Mouse (Mus musculus) cerebellum, postnatal 14 days (tissue): ENCODE measurements at regions not wholly inside any gene's neighbourhood (a gene's known extent, or its start where the extent isn't known, plus 50 kb on each side); places are given as distances from the start of the nearest gene placed in this dataset.

Experiments used
- DNase-seq, 2 experiments: peaks; one replicate each; pipeline ENCODE4 v3.0.0; 2021; ENCODE audit warnings: mixed read lengths in 2 of 2

GRCm38 (mm10) chr14:114875101-114875500 is 216.9 kb upstream of the Gpc5 start:
- no peak for DNase-seq

GRCm38 (mm10) chr14:114876427-114876826 is 215.6 kb upstream of the Gpc5 start:
- DNase-seq: no peak

- no peak for DNase-seq
Measured at GRCm38 (mm10) chr14:114877477-114877876, 214.5 kb upstream of the Gpc5 start.

- DNase-seq: peak; percentile 11 to 16
Measured at GRCm38 (mm10) chr14:114880291-114880690, 211.7 kb upstream of the Gpc5 start.

- peak; percentile 26 to 34 for DNase-seq
Measured at GRCm38 (mm10) chr14:114904109-114904508, 187.9 kb upstream of the Gpc5 start.

GRCm38 (mm10) chr14:114912271-114912670 is 179.7 kb upstream of the Gpc5 start:
- no peak for DNase-seq

GRCm38 (mm10) chr14:114913238-114913637 is 178.8 kb upstream of the Gpc5 start:
- DNase-seq: peak; percentile 37 to 53

DNA sequence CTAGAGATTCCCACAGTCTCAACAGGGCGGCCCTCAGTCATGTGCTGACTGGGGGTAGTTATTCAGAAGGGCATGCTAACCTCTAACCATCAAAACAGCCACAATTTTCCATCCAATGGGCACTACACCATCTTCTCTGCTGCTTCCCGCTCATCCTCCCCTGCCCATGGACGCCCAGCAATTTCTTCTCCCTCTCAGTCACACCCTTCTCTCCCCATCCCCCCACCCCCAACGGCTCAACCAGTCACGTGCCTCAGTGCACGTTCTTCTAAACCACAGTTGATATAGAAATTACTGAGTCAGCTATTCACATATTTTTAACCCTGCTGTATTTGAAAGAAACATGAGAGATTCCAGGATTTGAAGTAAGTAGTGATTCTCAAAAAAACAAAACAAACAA is 146.3 kb upstream of the Gpc5 start:
- no peak for DNase-seq

GRCm38 (mm10) chr14:114946321-114946720 is 145.7 kb upstream of the Gpc5 start:
- DNase-seq: no peak

DNA sequence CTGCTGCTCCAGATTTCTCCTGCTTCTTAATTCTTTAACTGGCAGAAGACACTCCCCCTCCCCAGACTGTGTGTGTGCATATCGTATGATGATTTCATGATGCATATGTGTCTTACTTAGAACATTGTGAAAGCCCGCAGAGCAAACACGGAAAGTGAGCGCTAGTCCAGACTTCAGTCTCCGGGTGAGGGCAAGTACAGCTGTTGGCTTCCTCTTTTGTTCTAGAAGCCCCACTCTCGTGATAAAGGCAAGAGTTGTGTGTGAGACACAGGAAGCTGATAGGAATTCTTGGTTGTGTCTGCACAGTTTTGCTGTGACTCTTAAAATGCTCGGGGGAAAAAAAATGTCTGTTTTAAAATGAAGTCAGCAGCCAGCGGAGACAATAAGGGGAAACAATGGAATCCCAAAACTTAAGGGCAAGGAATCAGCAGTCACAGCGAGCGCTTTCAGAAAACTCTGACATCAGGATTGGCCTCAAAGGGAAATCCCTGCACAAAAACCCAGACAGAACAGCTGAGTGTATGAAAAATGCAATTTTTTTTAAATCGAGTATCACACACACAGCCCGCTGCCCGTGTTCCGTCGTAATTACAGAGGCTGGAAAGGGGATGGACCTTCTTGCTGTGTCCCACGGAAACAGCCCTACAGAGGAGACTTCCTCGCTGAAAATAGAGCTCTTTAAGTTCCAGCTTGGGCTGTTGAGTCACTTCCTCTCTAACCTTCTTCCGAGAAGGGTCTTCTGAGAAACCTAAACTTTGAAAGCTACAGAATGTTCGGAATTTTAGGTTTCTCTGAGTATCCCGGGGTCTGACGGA is 143.5 kb upstream of the Gpc5 start:
- DNase-seq: no peak

DNA sequence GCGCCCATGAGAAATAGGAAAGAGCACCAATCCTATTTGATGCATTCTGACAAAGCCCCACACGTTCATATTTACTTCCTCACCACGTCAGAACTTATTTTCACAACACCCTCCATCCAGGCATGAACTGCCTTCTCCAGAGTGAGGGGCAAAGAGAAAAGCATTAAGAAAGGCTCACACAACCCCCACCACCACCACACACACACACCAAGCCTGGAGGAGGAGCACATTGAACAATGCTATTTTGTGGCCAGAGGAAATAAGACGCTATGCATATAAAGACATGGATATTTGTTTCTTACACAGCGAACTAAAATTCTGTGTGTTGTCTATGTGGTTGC is 142.9 kb upstream of the Gpc5 start:
- DNase-seq: no peak

- DNase-seq: no peak
Measured at GRCm38 (mm10) chr14:114952280-114952679, 139.7 kb upstream of the Gpc5 start.

GRCm38 (mm10) chr14:114953070-114953665 is 138.8 kb upstream of the Gpc5 start:
- DNase-seq: no peak

GRCm38 (mm10) chr14:114954287-114954686 is 137.7 kb upstream of the Gpc5 start:
- no peak for DNase-seq

GRCm38 (mm10) chr14:114955572-114955971 is 136.4 kb upstream of the Gpc5 start:
- DNase-seq: no peak

GRCm38 (mm10) chr14:114960273-114960672 is 131.7 kb upstream of the Gpc5 start:
- DNase-seq: no peak

DNA sequence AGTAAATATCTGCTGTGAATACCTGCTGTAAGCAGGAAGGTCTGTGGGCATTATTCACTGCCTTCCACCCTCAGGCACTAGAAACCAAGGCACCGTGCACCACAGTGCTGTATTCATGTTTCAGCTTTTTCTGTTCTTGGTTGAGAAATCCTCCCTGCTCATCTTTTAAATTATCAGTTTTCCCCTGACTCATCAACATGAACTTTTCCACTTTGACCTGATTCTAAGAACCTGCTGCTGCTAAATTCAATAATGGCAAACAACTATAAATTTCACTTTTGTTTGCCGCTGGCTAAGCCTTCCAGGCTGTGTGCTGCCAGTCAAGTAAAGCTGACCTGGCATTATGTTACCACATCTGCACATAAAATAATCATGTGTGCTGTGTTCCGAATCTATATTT is 126.1 kb upstream of the Gpc5 start:
- no peak for DNase-seq

- DNase-seq: no peak
Measured at GRCm38 (mm10) chr14:114969020-114969419, 123.0 kb upstream of the Gpc5 start.

DNA sequence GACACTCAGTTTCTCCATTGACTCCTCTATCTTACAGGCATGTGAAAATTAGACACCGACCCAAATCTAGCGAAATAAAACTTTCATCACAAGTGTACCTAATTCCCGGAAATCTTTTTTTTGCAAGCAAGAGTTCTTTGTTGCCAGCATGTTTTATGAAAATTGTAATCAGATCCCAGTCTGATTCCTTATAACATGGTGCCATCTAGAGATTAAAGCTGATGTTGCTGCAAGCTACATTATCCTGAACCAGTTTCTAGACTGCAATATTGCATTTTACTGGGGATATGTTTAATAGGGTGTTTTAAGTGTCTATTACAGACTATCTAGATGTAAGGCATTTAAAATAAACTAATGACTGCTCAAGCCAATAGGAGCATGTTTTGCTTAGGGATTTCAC is 110.9 kb upstream of the Gpc5 start:
- DNase-seq: no peak

- no peak for DNase-seq
Measured at GRCm38 (mm10) chr14:115003223-115003622, 88.8 kb upstream of the Gpc5 start.

DNA sequence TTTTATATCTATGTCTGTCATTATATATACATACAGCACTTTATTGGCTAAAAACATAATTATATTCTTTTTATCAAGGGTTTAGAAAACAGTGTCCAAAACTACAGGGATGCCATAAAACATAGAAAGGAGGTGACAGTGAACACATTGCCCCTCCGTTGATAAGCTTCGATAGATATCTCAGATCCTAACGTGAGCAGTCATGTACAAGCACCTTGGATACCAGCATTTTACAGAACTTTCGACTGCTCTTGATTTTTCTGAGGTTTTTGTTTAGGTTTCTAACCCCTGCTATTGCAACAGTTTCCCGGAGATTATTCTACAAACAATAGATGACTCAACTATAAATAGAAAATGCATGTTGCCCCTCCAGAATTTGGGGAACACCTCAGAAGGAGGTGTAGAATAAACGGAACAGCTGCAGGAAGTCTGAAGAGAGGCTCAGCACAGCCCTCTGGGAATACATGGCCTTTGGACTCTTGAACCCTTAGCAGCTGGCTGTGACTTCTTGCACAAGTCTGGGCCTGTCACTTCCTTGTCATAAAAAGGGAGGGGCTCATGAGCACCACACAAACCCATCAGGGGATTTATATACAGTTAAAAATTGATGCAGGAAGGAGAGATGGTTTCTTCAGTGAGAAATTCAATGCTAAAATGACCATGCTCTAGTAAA is 87.1 kb upstream of the Gpc5 start:
- no peak for DNase-seq

DNA sequence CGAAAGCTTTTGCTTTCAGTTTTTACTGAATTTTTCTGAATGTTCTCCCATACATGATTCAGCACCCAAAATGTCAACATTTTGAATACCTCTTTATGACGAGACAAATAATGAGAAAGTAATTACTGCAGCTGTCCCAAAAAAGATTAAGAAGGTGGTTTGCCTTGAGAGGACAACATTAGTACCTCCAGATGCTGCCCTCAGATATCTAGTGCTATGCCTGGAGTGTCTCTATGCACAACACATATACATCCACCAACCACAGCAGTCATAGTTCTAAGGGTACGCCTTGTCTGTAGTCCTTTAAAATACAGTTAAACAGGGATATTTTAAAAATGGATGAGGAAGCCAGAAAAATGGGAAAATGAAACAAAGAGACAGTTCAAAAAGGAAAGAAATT is 81.1 kb upstream of the Gpc5 start:
- no peak for DNase-seq

DNA sequence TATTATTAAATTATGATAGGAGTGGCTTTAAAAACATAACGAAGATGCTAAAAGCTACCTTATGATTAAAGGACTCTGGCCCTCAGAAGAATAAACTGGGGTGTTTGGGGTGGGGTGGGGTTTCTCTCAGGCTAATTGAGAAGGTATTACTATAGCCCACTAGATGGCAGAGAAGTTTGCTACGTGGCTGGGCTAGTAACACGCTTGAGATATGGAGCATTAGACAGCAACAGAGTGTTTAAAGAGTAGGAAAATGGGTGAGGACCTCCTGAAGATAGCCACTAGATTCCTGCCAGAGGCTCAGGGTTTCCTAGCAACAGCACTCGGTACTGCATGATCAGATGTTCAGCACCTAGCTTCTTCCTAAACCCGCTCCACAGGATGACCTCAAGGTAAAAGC is 76.7 kb upstream of the Gpc5 start:
- DNase-seq: no peak
